Mouse (Mus musculus) CD4-positive, CD25-positive, alpha-beta regulatory T cell, adult 4 months (primary cell): ENCODE data around the gene Armcx4. TPM values are rescaled to one million over a fixed set of nuclear protein-coding genes. Genes with fewer than 3 reads are reported as not detected.
"Not testable (repeated sequence)": the region's sequence is repeated elsewhere in the genome, so short reads cannot be mapped to it uniquely, and the experiment has no call there.

Experiments used
- ATAC-seq: one replicate; pipeline ENCODE4 v1.8.0; 2017
- polyA plus RNA-seq, 2 experiments: library from polyadenylated mRNA; unstranded; fragments of 100-300 nt; shearing (Covaris generic); gene quantifications; one replicate each; pipeline ENCODE4 v1.2.1; 2017

Gene Armcx4
- under 1 TPM; 0.51 to 0.71 TPM for polyA plus RNA-seq

DNA sequence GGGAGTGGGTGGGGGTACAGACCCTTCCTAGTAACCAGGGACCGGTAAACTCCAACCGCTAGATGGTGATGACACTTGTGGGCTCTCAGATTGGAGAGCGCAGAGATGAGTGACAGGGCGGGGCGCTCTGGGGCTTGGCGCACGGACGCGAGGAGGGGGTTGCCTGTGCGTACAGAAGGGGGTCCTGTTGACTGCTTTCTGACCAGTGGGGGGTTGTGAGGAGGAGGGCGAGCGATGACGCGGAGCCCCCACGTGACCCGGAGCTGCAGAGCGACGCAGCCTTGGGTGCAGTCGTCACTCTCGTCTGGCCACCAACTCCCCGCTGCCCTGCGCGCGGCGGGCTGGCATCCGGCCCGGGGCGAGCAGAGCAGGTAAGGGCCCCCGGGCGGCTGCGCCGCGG lies at the start of gene Armcx4:
Armcx4 (plus strand) TSS at position 253 of the 400 bp plus-strand sequence.
- ATAC-seq: peak; percentile 92

DNA sequence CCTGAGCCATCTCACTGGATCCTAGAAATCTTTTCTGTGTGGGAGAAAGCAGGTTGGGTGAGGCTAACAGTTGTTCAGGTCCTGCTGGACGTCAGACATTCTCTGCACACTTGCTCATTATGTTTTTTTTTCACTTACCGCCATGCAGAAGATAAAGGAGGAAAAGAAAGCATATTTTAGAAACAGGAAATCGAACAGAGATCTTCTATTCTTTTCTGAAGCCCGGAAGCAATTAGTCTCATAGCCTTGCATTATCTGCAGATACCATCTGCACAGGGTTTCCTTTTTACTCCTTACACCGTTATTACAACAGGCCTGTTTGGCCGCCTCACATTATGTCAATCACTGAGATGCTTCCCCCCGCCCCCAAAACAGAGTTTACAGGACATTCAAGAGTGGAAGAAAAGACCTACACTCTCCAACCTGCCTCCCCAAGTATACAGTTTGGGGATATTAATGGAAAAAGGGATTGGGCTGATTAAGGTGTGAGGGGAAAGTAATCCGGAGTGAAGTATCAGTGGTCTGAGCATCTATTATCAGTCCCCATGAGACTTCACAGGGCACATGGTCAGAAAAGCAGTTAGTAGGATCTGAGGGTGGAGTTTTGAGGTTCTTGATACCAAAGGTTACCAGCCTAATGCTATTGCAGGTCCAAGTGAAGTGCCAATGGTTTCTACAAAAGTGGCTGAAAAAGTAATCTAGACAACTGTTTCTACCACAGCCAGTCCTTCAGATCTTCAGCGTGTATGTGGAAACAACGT lies 45.1 kb upstream of the Armcx4 start:
- peak; percentile 96 for ATAC-seq

DNA sequence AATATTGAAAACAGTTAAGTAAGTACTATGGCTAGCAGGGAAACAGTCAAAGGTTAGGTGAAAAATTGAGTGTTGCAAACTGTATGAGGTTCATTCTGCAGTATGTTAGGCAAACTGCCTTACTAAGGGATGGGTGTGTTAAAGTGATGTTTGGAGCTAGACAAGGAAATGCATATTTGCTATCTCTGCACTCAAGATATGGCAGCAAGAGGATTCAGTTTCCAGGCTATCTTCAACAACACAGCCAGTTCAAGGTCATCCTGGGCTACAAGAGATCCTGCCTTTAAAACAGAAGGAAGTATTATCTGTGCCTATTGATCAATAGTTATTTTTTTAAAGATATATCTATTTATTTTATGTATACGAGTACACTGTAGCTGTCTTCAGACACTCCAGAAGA lies 40.0 kb upstream of the Armcx4 start:
- no peak for ATAC-seq

DNA sequence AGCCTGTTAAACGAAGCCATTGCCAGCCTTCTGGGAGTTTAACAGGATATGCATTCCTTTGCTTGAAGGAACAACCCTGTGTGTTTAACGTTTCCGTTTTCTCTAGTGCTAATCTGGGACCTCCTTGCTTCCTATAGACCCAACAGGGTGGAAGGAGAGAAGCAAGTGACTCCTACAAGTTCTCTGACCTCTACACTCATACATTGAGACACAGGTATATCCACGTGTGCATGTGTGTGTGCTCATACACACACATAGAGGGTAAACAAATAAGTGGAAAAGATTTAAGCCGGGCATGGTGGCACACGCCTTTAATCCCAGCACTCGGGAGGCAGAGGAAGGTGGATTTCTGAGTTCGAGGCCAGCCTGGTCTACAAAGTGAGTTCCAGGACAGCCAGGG lies 38.9 kb upstream of the Armcx4 start:
- ATAC-seq: no peak

DNA sequence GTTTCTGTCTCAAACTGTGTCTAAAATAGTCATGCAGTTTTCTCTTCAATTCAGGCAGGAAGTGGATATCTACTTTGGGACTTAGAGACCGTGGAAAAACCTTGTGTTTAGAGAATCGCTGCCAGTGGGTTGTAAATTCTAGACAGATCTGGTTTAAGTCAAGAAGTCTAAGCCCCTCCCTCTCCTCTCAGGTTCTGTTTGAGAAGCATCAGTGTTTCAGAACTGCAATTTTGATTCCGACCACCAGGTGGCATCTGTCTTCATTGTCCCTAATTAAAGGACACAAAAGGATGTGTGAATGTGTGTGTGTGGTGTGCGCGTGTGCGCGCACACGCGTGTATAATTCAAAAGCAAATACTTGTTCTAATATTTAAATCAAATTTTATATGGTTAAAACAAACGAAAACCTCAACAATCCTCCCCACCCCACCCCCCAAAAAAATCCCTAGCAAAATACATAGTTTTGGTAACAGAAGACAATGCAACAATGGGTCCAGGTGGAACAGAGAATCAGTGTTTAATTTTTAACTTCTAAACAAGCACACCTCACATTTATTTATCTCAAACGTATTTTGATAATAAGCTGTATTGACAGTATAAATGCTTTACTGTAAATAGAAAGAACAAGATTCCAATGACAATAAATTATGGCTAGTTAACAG lies 38.2 kb upstream of the Armcx4 start:
- ATAC-seq: peak; percentile 92

DNA sequence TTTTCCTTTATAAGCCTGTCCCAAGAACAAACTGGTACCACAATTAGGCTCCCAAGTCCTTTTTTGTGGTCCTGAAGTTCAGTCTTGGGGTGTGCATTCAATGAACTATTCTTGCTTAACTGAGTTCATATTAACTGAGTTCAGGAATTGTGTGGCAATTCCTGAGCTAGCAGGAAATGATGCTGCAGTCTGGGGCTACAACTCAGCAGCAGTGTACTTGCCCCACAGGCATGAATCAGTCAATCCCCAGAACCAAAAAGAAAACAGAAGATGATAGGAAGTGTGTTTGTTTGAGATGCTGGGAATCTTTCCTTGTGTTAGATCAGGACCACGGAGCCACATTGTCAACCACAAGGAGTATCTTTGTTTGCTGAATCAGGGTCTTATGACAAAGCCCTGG lies 34.3 kb upstream of the Armcx4 start:
- no peak for ATAC-seq

DNA sequence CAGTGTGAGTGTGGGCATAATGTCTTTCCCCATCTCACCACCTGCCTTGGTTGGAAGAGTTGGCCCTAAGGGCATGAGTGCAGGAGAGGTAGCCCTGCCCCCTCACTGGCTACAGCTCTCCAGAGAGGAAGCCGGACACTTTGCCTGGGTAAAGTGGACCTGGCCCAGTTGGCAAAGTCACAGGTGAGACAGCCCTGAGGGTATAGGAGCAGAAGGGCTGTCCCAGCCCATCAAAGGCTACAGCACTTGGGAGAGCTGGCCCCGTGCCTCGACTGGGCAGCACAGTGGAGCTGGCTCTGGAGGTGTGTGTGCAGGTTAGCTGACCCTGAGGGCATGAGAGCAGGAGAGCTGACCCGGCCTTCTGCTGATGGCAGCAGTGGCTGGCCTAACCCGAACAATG lies 24.7 kb upstream of the Armcx4 start:
- no peak for ATAC-seq

DNA sequence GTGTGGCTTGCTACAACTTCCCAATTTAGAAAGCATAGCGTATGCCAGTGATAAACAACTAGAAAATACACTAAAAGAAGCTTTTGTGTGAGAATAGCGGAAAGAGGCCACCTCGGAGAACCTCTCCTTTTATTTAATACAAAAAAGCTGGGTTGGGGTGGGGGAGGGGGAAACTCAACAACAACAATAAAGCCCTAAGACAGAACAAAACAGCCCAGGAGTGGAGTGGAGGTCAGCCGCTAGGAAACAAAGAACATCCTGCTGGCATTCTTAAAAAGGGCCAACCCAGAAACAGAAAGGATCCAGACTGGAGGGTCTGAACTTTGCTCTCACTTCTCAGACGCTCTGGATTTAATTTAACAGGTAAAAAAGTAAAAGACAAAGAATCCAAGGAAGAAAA lies 11.3 kb upstream of the Armcx4 start:
- no peak for ATAC-seq

DNA sequence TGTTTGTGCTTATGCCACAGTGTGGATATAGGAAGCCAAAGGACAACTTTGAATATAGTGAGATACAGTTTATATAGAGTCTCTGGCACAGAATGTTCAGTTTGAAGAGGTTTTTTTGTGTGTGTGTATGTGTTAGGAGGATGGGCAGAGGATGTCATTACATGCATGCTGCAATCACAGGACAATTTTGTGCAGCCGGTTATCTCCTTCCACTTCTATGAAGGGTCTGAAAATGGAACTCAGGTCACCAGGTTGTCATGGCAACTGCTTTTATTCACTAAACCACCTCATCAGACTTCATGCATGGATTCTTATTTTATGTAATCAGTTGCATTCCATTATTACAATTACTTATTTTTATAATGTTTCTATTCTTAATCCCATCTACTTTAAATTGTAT lies 10.4 kb upstream of the Armcx4 start:
- no peak for ATAC-seq

DNA sequence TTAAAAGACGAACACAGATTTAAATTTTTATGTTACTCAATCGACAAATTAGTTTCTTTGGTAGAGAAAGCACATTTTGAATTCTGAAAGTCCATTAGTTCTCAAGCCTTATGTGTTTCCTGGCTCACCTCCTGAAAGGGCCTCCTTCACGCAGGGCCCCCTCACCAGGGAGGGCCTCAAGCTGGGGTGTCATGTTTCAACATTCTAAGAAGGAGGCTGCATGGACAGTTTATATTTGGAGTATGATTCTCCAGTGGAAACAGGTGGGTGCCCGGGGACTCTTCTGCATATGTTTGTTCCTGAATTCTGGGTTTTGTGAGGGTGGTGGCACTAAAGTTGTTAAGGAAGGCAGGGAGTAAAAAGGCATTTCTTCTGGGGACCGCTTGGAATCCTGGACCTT lies 1.4 kb upstream of the Armcx4 start:
- no peak for ATAC-seq

DNA sequence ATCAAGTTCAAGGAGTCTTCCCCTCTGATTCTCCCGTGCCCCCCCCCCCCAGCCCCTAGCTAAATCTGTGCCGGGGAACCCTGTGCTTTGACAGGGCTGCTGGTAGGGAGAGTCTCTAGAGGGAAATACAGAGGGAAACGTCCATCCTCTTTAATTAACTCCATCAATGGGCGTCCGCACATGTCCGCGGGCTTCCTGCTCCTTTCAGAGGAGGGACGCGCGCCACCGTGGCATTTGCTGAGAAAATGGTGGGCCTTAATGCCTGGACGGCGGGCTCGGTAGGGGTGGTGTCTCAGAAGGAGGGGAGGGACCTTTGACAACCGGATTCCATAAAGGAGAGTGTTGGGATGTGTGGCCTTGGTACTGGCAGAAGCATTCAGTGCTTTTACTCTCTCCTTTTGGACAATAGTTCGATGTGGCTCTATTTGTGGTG lies 436 bp downstream of the Armcx4 start:
- ATAC-seq: peak; percentile 24

DNA sequence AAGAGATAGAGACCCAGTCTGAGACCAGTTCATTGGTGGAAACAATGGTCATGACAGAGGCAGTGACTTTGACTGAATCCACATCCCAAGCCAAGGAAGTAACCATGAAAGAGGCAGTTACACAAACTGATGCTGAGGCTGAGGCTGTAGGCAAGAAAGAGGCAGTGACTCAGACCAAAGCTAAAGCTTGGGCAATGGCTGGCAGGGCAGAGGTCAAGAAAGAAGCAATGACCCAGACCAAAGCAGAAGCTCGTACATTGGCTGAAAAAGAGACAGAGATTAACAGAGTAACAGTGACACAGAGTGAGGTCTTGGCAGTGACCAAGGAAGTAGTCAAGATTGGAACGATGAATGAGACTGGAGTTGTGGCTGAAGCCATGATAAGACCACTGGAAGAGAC lies 3.4 kb downstream of the Armcx4 start:
- no peak for ATAC-seq

DNA sequence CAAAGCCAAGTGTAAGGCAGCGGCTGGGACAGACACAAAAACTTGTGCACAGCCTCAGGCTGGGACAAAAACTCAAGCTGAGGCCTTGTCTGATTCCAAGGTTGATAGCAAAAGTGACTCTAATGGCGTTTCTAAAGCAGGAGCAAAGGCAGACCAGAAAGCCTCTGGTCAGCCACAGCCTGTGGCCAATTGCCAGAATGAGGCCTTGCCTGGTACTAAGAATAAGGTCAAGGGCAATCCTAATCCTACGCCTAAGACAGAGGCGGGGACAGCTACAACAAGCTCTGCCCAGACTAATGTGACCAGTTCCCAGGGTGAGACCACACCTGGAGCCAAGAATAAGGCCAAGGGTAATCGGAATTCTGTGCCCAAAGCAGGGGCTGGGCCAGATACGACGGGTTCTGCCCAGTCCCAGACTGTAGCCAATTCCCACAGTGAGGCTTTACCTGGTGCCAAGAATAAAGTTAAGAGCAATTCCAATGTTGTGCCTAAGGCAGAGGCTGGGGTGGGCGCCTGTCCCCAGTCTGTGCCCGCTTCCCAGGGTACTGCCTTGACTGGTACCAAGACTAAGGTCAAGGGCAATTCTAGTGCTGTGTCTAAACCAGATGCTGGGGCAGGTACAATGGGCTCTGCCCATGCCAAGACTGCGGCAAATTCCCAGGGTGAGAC lies 4.7 kb downstream of the Armcx4 start:
- ATAC-seq: no peak

DNA sequence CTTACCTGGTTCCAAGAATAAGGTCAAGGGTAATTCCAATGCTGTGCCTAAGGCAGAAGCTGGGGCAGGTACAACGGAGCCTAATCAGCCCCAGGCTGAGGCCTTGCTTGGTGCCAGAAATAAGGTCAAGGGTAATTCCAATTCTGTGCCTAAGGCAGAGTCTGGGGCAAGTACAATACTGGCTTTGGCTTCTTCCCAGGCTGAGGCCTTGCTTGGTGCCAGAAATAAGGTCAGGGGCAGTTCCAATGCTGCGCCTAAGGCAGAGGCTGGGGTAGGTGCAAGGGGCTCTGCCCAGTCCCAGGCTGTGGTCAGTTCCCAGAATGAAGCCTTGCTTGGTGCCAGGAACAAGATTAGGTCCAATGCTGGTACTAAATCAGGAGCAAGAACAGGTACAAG lies 5.2 kb downstream of the Armcx4 start:
- no peak for ATAC-seq

DNA sequence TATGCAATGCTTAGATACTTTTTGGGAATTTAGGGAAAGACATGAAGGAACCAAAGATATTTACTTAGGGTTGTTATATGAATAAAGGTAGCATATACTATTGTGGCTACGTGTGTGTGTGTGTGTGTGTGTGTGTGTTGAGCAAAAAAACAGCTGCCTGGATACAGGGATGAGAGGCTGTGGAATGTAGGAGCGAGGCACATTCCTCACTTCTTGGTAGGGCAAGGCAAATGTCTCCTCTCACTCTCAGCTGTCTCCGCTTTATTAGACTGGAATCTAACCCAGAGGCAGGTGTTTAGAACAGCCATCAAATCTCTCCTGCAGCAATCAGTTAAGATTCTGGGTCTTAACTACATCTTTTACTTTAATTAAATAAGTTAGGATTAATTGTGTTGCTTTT lies 30.5 kb downstream of the Armcx4 start:
- no peak for ATAC-seq

DNA sequence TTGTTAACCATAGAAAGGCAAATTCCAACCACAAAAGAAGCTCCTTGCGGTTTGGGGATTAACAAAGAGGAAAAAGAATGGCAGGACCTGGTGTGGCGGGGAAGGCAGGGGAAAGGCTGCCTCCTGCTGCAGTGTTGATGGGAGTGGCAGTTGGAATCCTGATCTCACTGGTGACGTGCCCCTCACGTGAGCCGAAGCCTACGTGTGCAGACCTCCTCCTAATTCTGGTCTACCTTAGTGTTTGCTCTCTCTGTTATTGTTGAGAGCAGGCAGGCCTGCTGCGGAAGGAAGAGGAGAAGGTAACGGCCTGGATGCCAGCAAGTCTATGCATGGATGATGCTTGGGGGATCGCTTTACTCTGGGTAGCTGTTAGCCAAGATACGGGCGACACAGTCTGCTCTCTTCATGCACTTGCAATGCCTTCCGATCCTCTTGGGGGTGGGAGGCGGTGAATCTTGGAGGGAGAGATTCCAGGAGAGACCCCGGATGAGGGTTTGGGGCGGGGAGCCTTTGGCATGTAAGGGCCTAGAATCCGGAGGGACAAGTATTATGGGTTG lies 31.5 kb downstream of the Armcx4 start, which contains the start of gene Armcx1:
Armcx1 (plus strand) TSS at position 212 of the 557 bp plus-strand sequence.
- ATAC-seq: peak; percentile 80

DNA sequence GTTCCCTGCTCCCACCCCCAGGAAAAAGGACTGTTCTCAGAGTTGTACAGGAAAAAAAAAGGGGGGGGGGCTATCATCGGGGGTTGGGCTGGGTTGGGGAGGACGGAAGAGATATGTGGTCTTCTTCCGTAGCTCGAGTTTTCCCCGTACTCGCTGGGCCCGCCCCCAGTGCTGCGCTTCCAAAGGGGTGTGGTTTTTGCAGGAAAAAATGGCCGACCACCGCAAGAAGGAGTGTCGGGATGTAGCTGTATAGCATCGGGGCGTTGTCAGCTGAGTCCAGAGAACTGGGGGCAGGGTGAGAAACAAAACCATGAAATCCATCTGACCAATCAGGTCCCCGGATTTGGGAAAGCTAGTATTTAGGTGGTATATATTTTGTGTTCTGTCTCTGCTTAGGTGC lies 32.2 kb downstream of the Armcx4 start:
- peak; percentile 53 for ATAC-seq

DNA sequence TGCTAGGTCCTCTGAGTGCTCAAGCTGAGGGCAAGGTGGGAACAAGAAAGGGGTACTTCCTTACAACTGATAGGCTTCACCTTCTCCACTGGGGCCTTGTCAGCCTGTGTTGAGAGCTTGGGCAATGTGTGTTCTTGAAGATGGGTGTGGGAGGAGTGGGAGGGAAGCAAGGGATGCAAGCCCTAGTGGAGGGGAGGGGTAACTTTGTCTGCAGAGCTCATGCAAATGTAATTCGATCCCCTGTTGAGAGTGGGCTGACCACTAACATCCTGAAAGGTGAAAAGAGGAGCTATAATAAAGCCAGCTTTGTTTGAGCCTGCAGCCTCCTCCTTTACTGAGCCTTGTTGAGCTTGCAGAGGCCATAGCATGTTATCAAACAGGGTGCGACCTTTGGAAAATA lies 37.4 kb downstream of the Armcx4 start:
- not testable (repeated sequence) for ATAC-seq

DNA sequence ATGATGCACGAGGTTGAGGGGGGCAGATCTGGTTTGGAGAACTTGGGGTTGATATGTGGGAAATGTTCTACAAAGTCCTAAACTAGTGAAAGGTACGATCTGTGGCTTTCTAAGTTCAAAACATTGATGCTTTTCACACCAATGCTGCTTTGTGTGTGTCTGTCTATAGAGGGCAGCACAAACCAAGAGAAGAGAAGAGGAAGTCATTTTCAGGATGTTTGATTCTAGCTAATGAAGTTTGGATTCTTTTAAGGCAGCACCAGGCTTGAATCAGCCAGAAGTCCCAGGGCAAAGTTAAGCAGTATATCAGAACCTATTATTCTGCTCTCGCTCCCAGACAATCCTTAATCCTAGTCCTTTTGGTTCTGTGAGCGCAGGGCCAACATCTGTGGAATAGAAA lies 43.5 kb downstream of the Armcx4 start:
- peak; percentile 85 for ATAC-seq

DNA sequence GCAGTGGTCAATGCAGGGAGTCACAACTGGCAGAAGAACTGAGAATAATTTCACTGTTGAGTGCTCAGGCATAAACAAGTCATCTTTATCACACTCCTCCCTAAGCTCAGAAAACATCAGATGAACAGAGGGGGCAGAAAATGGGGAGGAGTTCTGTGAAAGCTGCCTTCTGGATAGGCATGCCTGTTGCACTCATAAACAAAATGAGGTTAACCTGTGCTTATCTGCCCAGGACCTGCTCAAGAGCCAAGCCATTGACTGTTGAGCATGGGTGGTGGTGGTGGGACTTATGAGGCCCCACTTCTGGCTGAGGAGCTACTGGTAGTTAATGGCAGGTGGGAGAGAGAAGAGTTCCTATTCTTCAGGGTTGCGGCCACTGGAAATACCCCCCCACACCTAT lies 51.5 kb downstream of the Armcx4 start:
- ATAC-seq: no peak

DNA sequence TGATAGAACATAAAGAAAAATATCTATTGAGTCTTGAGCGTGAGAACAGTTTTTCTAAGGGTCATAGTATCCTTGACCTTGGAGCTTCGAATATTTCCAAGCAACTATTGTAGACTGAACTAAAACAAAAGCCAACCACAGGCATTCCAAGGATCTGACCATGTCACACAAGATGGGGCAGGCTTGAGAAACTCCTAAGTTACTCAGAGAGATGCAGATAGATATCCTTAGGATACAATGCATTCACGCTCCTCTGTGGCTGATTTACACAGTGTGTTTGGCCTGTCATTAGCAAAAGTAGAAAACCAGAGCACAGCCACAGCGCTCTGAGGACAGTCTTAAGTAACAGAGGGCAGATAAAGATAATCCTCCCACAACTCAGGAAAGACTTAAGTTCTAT lies 52.8 kb downstream of the Armcx4 start:
- no peak for ATAC-seq

DNA sequence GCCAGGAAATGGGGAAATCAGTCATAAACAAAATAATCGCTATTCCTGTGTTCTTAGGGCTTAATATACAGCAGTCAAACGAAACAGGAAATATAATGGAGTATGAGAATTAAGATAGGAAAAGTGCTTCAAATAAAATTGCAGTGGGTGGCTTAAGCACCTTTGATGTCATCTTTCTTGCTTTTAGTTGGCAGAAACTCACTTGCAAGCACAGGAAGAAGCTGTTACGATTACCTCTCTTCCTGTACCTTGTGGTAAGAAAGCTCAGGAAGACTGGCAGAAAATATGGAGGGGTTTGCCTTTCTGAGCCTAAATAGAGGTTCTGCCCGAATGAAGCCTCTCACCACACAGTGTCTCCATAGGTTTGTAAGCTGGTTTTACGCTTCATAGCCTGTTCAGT lies 55.5 kb downstream of the Armcx4 start:
- peak; percentile 57 for ATAC-seq
